Mouse (Mus musculus): Measurements from ENCODE around the gene Ankfy1. TPM values are rescaled to one million over a fixed set of nuclear protein-coding genes. Genes with fewer than 3 reads are reported as not detected.
"Not testable (repeated sequence)": the region's sequence is repeated elsewhere in the genome, so short reads cannot be mapped to it uniquely, and the experiment has no call there.

The Ankfy1 gene
- total and polyA plus RNA-seq, 3 experiments = 12.1 to 15.8 (median 15.7) TPM

DNA sequence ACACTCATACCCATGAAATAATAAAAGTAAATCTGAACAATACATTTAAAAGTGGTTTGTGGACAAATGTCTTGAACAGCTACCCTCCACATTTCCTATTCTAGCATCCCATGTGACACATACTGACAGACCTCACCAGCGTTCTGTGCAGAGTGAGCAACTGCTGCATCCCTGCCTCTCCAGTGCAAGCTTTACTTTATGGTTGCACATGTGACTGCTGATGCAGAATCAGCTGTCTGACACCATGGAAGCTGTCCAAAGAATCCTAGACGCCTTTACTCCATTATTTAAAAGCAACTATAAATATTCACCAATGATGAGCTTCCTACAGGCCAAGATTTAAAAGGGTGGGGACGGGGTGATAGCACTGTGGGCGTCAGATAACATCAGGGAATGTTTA is 81.7 kb downstream of the Ankfy1 start:
- H3K4me1 ChIP-seq (ENCODE audit: control insufficient read depth, insufficient read depth, low read length) = no peaks in the 10 kb centered on the region
- no peak for TF ChIP-seq EP300 (IDR thresholded peaks at IDR 0.05; ENCODE audit: insufficient read depth, low read depth, low read length)
- TF ChIP-seq CTCF (IDR thresholded peaks at IDR 0.05) = no peak
- TF ChIP-seq POLR2A (IDR thresholded peaks at IDR 0.05; ENCODE audit: insufficient read depth, low read depth, low read length) = no peak
- no peak overlapping the region for H3K9ac ChIP-seq (ENCODE audit: low read depth, low read length)
- DNase-seq = no peak
- H3K36me3 ChIP-seq (ENCODE audit: control insufficient read depth, insufficient read depth, low read length) = no peaks in the 10 kb centered on the region
- H3K27me3 ChIP-seq (ENCODE audit: control insufficient read depth, insufficient read depth, low read length) = no peaks in the 10 kb centered on the region
- WGBS = 51% methylated on average over 4 of the region's 4 CpGs
- no peak overlapping the region for H3K27ac ChIP-seq
- intact Hi-C loops (cut with DNase I) = no loop called here
- no peak overlapping the region for H3K4me3 ChIP-seq
- no peaks in the 10 kb centered on the region for H3K79me2 ChIP-seq (replicated peaks; ENCODE audit: control insufficient read depth, insufficient read depth, low read length)

DNA sequence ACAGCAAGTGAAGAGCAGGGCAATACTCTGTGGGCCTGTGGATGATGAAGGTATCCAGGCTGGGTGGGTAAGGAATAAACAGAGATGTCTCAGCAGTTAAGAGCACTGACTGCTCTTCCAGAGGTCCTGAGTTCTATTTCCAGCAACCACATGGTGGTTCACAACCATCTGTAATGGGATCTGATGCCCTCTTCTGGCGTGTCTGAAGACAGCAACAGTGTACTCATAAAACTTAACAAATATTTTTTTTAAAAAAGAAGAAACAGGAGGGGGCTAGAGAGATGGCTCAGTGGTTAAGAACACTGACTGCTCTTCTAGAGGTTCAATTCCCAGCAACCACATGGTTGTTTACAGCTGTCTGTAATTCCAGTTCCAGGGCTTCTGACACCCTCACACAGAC is 82.8 kb downstream of the Ankfy1 start:
- H3K9ac ChIP-seq (ENCODE audit: low read depth, low read length); H3K27me3 ChIP-seq (ENCODE audit: control insufficient read depth, insufficient read depth, low read length); H3K79me2 ChIP-seq (replicated peaks; ENCODE audit: control insufficient read depth, insufficient read depth, low read length); intact Hi-C loops (cut with DNase I); DNase-seq; H3K4me3 ChIP-seq; H3K27ac ChIP-seq; H3K36me3 ChIP-seq (ENCODE audit: control insufficient read depth, insufficient read depth, low read length); H3K4me1 ChIP-seq (ENCODE audit: control insufficient read depth, insufficient read depth, low read length): not testable (repeated sequence)
- peak; percentile 47 for TF ChIP-seq CTCF (IDR thresholded peaks at IDR 0.05)
- WGBS = 55% methylated on average over 1 of the region's 1 CpGs

DNA sequence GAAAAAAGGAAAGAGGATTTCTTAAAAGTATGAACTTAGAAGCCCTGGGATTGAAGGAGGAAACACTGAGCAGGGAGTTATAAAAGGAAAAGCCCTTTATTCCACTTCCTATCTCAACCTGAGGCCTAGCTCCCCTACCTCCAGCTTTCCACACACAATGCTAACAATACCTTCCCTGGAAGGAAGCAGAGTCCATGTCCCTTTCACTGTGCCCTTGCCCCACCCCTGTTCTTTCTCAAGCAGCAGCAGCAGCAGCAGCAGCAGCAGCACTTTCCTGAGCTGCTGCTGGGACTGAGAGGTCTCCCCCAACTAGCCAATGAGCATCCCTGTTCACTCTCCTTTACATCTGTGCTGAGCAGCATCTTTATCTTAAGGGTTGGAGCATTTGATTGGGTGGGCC is 89.2 kb downstream of the Ankfy1 start:
- no peaks in the 10 kb centered on the region for H3K36me3 ChIP-seq (ENCODE audit: control insufficient read depth, insufficient read depth, low read length)
- intact Hi-C loops (cut with DNase I) = no loop called here
- H3K27ac ChIP-seq = no peak overlapping the region
- DNase-seq = no peak
- H3K4me3 ChIP-seq = no peak overlapping the region
- H3K79me2 ChIP-seq (replicated peaks; ENCODE audit: control insufficient read depth, insufficient read depth, low read length) = no peaks in the 10 kb centered on the region
- no peak overlapping the region for H3K9ac ChIP-seq (ENCODE audit: low read depth, low read length)
- H3K4me1 ChIP-seq (ENCODE audit: control insufficient read depth, insufficient read depth, low read length) = no peaks in the 10 kb centered on the region
- H3K27me3 ChIP-seq (ENCODE audit: control insufficient read depth, insufficient read depth, low read length) = no peaks in the 10 kb centered on the region
- no peak for TF ChIP-seq EP300 (IDR thresholded peaks at IDR 0.05; ENCODE audit: insufficient read depth, low read depth, low read length)
- no peak for TF ChIP-seq POLR2A (IDR thresholded peaks at IDR 0.05; ENCODE audit: insufficient read depth, low read depth, low read length)
- no peak for TF ChIP-seq CTCF (IDR thresholded peaks at IDR 0.05)

DNA sequence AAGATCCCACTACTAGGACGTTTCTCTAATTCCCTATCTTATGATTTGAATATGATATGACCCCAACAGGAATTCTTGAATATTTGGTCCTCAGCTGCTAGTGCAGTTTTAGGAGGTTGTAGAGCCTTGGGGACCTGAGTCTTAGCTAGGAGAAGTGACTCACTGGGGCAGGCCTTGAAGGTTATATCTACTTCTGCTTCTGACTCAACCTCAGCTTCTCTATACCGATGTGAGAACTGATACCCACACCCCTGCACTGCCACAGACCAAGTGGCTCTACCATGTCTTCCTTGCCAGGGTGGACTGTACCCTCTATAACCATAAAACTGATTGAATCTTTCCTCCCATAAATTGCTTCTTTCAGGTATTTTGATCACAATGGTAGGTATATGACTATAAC is 92.3 kb downstream of the Ankfy1 start:
- intact Hi-C loops (cut with DNase I) = no loop called here
- no peak overlapping the region for H3K9ac ChIP-seq (ENCODE audit: low read depth, low read length)
- 59% methylated on average over 2 of the region's 2 CpGs for WGBS
- no peaks in the 10 kb centered on the region for H3K4me1 ChIP-seq (ENCODE audit: control insufficient read depth, insufficient read depth, low read length)
- no peak overlapping the region for H3K27ac ChIP-seq
- TF ChIP-seq EP300 (IDR thresholded peaks at IDR 0.05; ENCODE audit: insufficient read depth, low read depth, low read length) (no peak), CTCF (IDR thresholded peaks at IDR 0.05) (no peak), POLR2A (IDR thresholded peaks at IDR 0.05; ENCODE audit: insufficient read depth, low read depth, low read length) (no peak)
- H3K4me3 ChIP-seq = no peak overlapping the region
- no peaks in the 10 kb centered on the region for H3K27me3 ChIP-seq (ENCODE audit: control insufficient read depth, insufficient read depth, low read length)
- DNase-seq = no peak
- no peaks in the 10 kb centered on the region for H3K79me2 ChIP-seq (replicated peaks; ENCODE audit: control insufficient read depth, insufficient read depth, low read length)
- H3K36me3 ChIP-seq (ENCODE audit: control insufficient read depth, insufficient read depth, low read length) = no peaks in the 10 kb centered on the region

DNA sequence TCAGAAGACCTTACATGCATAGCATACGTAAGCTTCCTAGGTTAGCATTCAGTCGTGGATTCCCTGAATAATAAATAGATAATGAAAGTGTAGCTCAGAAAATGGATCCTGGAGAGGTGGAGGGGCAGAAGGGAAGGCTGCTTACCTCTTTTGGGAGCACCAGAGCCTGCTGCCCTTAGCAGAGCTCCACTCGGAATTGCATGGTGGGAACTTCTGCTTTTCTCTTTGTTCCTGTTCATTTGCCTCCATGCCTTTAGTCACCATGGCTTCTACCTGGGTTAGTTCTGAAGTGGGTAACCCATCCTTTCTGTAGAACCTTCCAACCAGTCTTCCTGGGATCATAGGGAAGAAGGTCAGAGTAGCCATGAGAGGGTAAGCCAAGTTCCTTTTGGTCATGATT is 92.7 kb downstream of the Ankfy1 start:
- Histone ChIP-seq H3K27me3 (ENCODE audit: control insufficient read depth, insufficient read depth, low read length) (no peaks in the 10 kb centered on the region), H3K27ac (no peak overlapping the region), H3K36me3 (ENCODE audit: control insufficient read depth, insufficient read depth, low read length) (no peaks in the 10 kb centered on the region), H3K4me1 (ENCODE audit: control insufficient read depth, insufficient read depth, low read length) (no peaks in the 10 kb centered on the region), H3K9ac (ENCODE audit: low read depth, low read length) (no peak overlapping the region), H3K79me2 (replicated peaks; ENCODE audit: control insufficient read depth, insufficient read depth, low read length) (no peaks in the 10 kb centered on the region), H3K4me3 (no peak overlapping the region)
- intact Hi-C loops (cut with DNase I) = no loop called here
- TF ChIP-seq CTCF (IDR thresholded peaks at IDR 0.05) = no peak
- no peak for TF ChIP-seq POLR2A (IDR thresholded peaks at IDR 0.05; ENCODE audit: insufficient read depth, low read depth, low read length)
- no peak for TF ChIP-seq EP300 (IDR thresholded peaks at IDR 0.05; ENCODE audit: insufficient read depth, low read depth, low read length)
- WGBS = 90% methylated on average over 3 of the region's 3 CpGs
- no peak for DNase-seq

DNA sequence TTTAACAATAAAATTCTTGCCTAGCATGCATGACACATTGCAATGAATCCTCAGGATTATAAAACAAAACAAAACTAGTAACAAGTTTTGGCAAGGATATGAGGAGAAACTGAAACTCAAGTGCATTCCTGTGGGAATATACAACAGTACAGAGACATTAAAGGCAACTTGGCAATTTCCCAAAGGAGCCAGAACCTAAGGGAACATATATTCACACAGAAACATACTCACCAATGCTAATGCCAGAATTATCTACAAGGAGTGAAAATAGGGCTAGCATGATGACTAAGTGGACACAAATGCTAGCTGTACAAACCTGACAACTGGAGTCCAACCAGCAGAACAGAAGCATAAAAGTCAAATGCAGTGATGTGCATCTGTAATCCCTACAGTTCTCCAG is 102.2 kb downstream of the Ankfy1 start:
- H3K27me3 ChIP-seq (ENCODE audit: control insufficient read depth, insufficient read depth, low read length) = no peaks in the 10 kb centered on the region
- no peak overlapping the region for H3K4me3 ChIP-seq
- no peaks in the 10 kb centered on the region for H3K36me3 ChIP-seq (ENCODE audit: control insufficient read depth, insufficient read depth, low read length)
- no peaks in the 10 kb centered on the region; the same call in 1 of the 2 replicates for H3K4me1 ChIP-seq (ENCODE audit: control insufficient read depth, insufficient read depth, low read length)
- DNase-seq = no peak
- intact Hi-C loops (cut with DNase I) = loop anchor here (10.0 kb wide), 2 partner anchors 187 to 347 kb away; partner anchors contain the start of genes Mybbp1a and Ube2g1
- no peak overlapping the region for H3K27ac ChIP-seq
- peaks cover 5% of the 10 kb centered on the region for H3K79me2 ChIP-seq (replicated peaks; ENCODE audit: control insufficient read depth, insufficient read depth, low read length)
- no peak for TF ChIP-seq CTCF (IDR thresholded peaks at IDR 0.05)
- TF ChIP-seq POLR2A (IDR thresholded peaks at IDR 0.05; ENCODE audit: insufficient read depth, low read depth, low read length) = no peak
- TF ChIP-seq EP300 (IDR thresholded peaks at IDR 0.05; ENCODE audit: insufficient read depth, low read depth, low read length) = no peak
- H3K9ac ChIP-seq (ENCODE audit: low read depth, low read length) = no peak overlapping the region
